Mouse (Mus musculus) CH12.LX (cell line): ENCODE measurements around the gene Grik2. TPM values are rescaled to one million over a fixed set of nuclear protein-coding genes. Genes with fewer than 3 reads are reported as not detected.

Experiments used
- DNase-seq: peaks from one replicate; pipeline ENCODE4 v3.0.0-alpha.2; 2013; ENCODE audit errors: extremely low read depth
- H3K27ac ChIP-seq: 2 replicates; pipeline ENCODE4 v1.5.1; 2012; ENCODE audit warnings: low read depth, mild to moderate bottlenecking, control low read depth, moderate library complexity; ENCODE audit not compliant: insufficient read depth
- H3K27me3 ChIP-seq: replicated peaks from 2 replicates; pipeline ENCODE3; 2012; ENCODE audit warnings: inconsistent platforms
- H3K36me3 ChIP-seq, 2 experiments: replicated peaks in 1 of 2; 2 replicates each; pipeline versions ENCODE3 to v1.6.1; 2012; ENCODE audit warnings: inconsistent platforms in 1 of 2, low read length in 1 of 2, mild to moderate bottlenecking in 1 of 2, mixed read lengths in 1 of 2, moderate library complexity in 1 of 2; ENCODE audit not compliant: control insufficient read depth in 1 of 2, insufficient read depth in 1 of 2
- H3K4me1 ChIP-seq, 2 experiments: 2 replicates each; pipeline ENCODE4 v1.6.1; 2012; ENCODE audit warnings: inconsistent platforms in 1 of 2, moderate library complexity in 1 of 2; ENCODE audit not compliant: insufficient read depth in 2 of 2, control insufficient read depth in 1 of 2
- H3K4me2 ChIP-seq: 2 replicates; pipeline ENCODE4 v1.6.1; 2012; ENCODE audit warnings: low read depth, mild to moderate bottlenecking, control low read depth; ENCODE audit not compliant: poor library complexity, insufficient read depth, severe bottlenecking
- H3K4me3 ChIP-seq, 3 experiments: fragments of 150-350 bp in 1 of 3; sonication (generic) in 1 of 3; replicated peaks in 1 of 3; 2 replicates each; pipeline versions ENCODE3 to v1.5.1; 2011 to 2012; ENCODE audit warnings: low read depth in 2 of 3, low read length in 2 of 3, mild to moderate bottlenecking in 2 of 3, moderate library complexity in 2 of 3, control low read depth in 1 of 3, improper control_type of control experiment in 1 of 3, inconsistent platforms in 1 of 3, mixed read lengths in 1 of 3; ENCODE audit not compliant: poor library complexity in 1 of 3
- H3K79me2 ChIP-seq: replicated peaks from 2 replicates; pipeline ENCODE4 v1.6.1; 2012; ENCODE audit warnings: mild to moderate bottlenecking, moderate library complexity; ENCODE audit not compliant: control insufficient read depth, poor library complexity, insufficient read depth, severe bottlenecking; ENCODE audit errors: extremely low read depth
- H3K9ac ChIP-seq: 2 replicates; pipeline ENCODE4 v1.6.1; 2012; ENCODE audit warnings: low read depth, mild to moderate bottlenecking, control low read depth, moderate library complexity; ENCODE audit not compliant: insufficient read depth
- H3K9me3 ChIP-seq: replicated peaks from 2 replicates; pipeline ENCODE3; 2012; ENCODE audit warnings: low read length, inconsistent platforms, mixed read lengths
- GABPA ChIP-seq: IDR thresholded peaks from 2 replicates; pipeline ENCODE4 v1.6.1; 2012; ENCODE audit warnings: low read depth, low read length, improper control_type of control experiment, inconsistent platforms; ENCODE audit not compliant: insufficient replicate concordance
- dilution Hi-C: fragments of 300-500 bp; cut with MboI; formaldehyde crosslinking; loops from 2 replicates; pipeline ENCODE4 v1.14.3; 2020; ENCODE audit warnings: low sequenced_read_pairs; ENCODE audit not compliant: extremely low pct_unique_long_range_greater_than_20kb, extremely low pct_ligation_motif_present
- in situ Hi-C: fragments of 300-500 bp; cut with MboI; formaldehyde crosslinking; loops from 3 replicates; pipeline ENCODE4 v1.14.3; 2019; ENCODE audit warnings: low sequenced_read_pairs, low pct_ligation_motif_present, low pct_unique_long_range_greater_than_20kb, mixed read lengths
- polyA plus RNA-seq: library from polyadenylated mRNA; unstranded; fragments of >175 nt; gene quantifications from 2 replicates; pipeline ENCODE4 v1.2.1, GENCODE M21; 2012; ENCODE audit warnings: low read depth; ENCODE audit not compliant: insufficient read length
- total RNA-seq, 2 experiments: library from RNA; depleted of rRNA; stranded (reverse); fragments of 300-350 nt in 1 of 2; fragments of >200 nt in 1 of 2; gene quantifications; 2 replicates each; pipeline ENCODE4 v1.2.3; 2012 to 2014

Gene Grik2
- total and polyA plus RNA-seq, 3 experiments = not detected

DNA sequence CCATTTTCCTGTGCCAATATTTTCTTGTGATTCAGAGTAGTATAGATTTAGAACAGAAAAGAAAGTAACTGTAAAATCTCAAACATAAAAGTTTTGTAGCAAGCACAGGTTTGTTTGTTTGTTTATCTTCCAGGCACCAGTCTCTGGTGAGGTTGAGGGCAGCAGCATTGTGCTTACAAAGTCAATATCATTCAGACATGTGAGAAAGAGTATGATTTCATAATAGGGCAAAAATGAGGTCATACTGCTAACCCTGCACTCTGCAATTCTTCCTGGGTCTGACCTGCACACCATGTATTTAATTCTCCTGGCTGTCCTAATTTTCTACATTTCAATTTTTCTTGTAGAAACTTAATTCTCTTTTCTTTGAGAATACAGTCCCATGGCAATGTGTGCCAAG, 739.2 kb downstream of the Grik2 start:
- Histone ChIP-seq H3K79me2 (no peaks in the 10 kb centered on the region), H3K27ac (no peak overlapping the region), H3K4me2 (no peak overlapping the region; the same call in 1 of the 2 replicates), H3K4me1 (peaks cover 0 to 8% of the 10 kb centered on the region in 2 experiments; a peak in 1 of 4 replicates), H3K9ac (no peak overlapping the region), H3K27me3 (no peaks in the 10 kb centered on the region), H3K36me3 (no peaks in the 10 kb centered on the region), H3K9me3 (no peaks in the 10 kb centered on the region), H3K4me3 (no peak overlapping the region)
- dilution Hi-C loops = no loop called here
- TF ChIP-seq GABPA = no peak
- no peak for DNase-seq
- in situ Hi-C loops = no loop called here
